8 mouse cellular contexts compared by ENCODE assay signal in the genomic region with DNA sequence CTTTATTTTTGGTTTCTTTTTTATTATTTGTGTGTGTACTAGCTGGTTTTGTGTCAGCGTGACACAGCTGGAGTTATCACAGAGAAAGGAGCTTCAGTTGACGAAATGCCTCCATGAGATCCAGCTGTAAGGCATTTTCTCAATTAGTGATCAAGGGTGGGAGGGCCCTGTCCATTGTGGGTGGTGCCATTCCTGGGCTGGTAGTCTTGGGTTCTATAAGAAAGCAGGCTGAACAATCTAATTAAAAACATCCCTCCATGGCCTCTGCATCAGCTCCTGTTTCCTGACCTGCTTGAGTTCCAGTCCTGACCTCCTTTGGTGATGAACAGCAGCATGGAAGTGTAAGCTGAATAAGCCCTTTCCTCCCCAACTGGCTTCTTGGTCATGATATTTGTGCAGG. TPM values are rescaled to one million over a fixed set of nuclear protein-coding genes. Genes with fewer than 3 reads are reported as not detected.
A peak's percentile ranks its signal among the peaks of the same experiment; 100 is the strongest.
DNase-seq lines count a peak whose midpoint lies in the region; ATAC-seq and TF ChIP-seq lines count a peak whose summit lies in the region.
"Not testable (repeated sequence)": the region's sequence is repeated elsewhere in the genome, so short reads cannot be mapped to it uniquely, and the experiment has no call there.

No protein-coding gene starts in this region.

- H3K9ac ChIP-seq in CH12.LX (ENCODE audit: insufficient read depth, low read depth) = peak overlapping the region; percentile 61; the same call in 1 of the 2 replicates
- not testable (repeated sequence) for H3K9ac ChIP-seq in embryonic facial prominence, embryonic 15.5 days; forebrain, embryonic 16.5 days (replicated peaks; ENCODE audit: low read depth, low read length); heart, adult 2 months (ENCODE audit: low read depth, low read length)

- dilution Hi-C loops in CH12.LX (cut with MboI; ENCODE audit: extremely low pct_ligation_motif_present, extremely low pct_unique_long_range_greater_than_20kb, low sequenced_read_pairs) = not testable (repeated sequence)

- 26% methylated on average over 2 of the region's 2 CpGs for WGBS in embryonic facial prominence, embryonic 10.5 days
- 16% methylated on average over 2 of the region's 2 CpGs for WGBS in embryonic facial prominence, embryonic 15.5 days
- 62% methylated on average over 2 of the region's 2 CpGs for WGBS in forebrain, embryonic 16.5 days
- 80% methylated on average over 2 of the region's 2 CpGs for WGBS in heart, adult 2 months

- peak overlapping the region; percentile 95 for H3K27ac ChIP-seq in CH12.LX (ENCODE audit: insufficient read depth, low read depth)
- peak overlapping the region; percentile 68 for H3K27ac ChIP-seq in cortical plate, adult 2 months (ENCODE audit: insufficient read depth, low read length)
- H3K27ac ChIP-seq in embryonic facial prominence, embryonic 10.5 days (replicated peaks) = not testable (repeated sequence)
- peak overlapping the region; percentile 58; the same call in 1 of the 2 replicates for H3K27ac ChIP-seq in embryonic facial prominence, embryonic 15.5 days (replicated peaks)
- H3K27ac ChIP-seq in forebrain, embryonic 16.5 days (ENCODE audit: low read length) = peak overlapping the region; percentile 37
- peak overlapping the region; percentile 38; the same call in 1 of the 2 replicates for H3K27ac ChIP-seq in heart, adult 2 months
- peak overlapping the region; percentile 90 for H3K27ac ChIP-seq in layer of hippocampus, adult 2 months

- DNase-seq in CH12.LX (ENCODE audit: extremely low read depth); heart, adult 2 months; layer of hippocampus, adult 2 months (ENCODE audit: low spot score in 2 of 2): not testable (repeated sequence)
- DNase-seq in embryonic facial prominence, embryonic 10.5 days (ENCODE audit: low spot score) = peak; percentile 65

- peak overlapping the region; percentile 85; the same call in 1 of the 2 replicates for H3K4me2 ChIP-seq in CH12.LX (ENCODE audit: insufficient read depth, low read depth, poor library complexity, severe bottlenecking)
- H3K4me2 ChIP-seq in embryonic facial prominence, embryonic 15.5 days (replicated peaks); forebrain, embryonic 16.5 days (ENCODE audit: low read length): not testable (repeated sequence)

- peaks cover 16 to 53% of the 10 kb centered on the region in 2 experiments for H3K36me3 ChIP-seq in CH12.LX (replicated peaks in 1 of 2; ENCODE audit: control insufficient read depth in 1 of 2, insufficient read depth in 1 of 2, low read length in 1 of 2)
- peaks cover 77% of the 10 kb centered on the region for H3K36me3 ChIP-seq in embryonic facial prominence, embryonic 10.5 days (replicated peaks)
- H3K36me3 ChIP-seq in embryonic facial prominence, embryonic 15.5 days = peaks cover 26% of the 10 kb centered on the region
- H3K36me3 ChIP-seq in forebrain, embryonic 16.5 days (ENCODE audit: control insufficient read depth, insufficient read depth); heart, adult 2 months (ENCODE audit: control insufficient read depth, insufficient read depth, low read length): not testable (repeated sequence)
- H3K36me3 ChIP-seq in megakaryocyte, embryonic 14.5 days (replicated peaks; ENCODE audit: low read length) = peaks cover 46% of the 10 kb centered on the region

- H3K79me2 ChIP-seq in CH12.LX (replicated peaks; ENCODE audit: control insufficient read depth, extremely low read depth, insufficient read depth, poor library complexity, severe bottlenecking); heart, adult 2 months (replicated peaks; ENCODE audit: control insufficient read depth, insufficient read depth, low read length): not testable (repeated sequence)

- TF ChIP-seq RAD21 in CH12.LX (IDR thresholded peaks at IDR 0.05; ENCODE audit: low read depth, low read length) = not testable (repeated sequence)

- not testable (repeated sequence) for H3K4me3 ChIP-seq in CH12.LX (replicated peaks in 1 of 3; ENCODE audit: low read depth in 2 of 3, low read length in 2 of 3, poor library complexity in 1 of 3); cortical plate, adult 2 months (ENCODE audit: insufficient read depth, low read length); embryonic facial prominence, embryonic 10.5 days; embryonic facial prominence, embryonic 15.5 days (replicated peaks); forebrain, embryonic 16.5 days (replicated peaks; ENCODE audit: low read length); heart, adult 2 months; layer of hippocampus, adult 2 months
- H3K4me3 ChIP-seq in megakaryocyte, embryonic 14.5 days (replicated peaks) = peak overlapping the region; percentile 72

- TF ChIP-seq EP300 in CH12.LX (IDR thresholded peaks at IDR 0.05; ENCODE audit: low read length); heart, adult 2 months (IDR thresholded peaks at IDR 0.05; ENCODE audit: insufficient read depth, low read depth, low read length): not testable (repeated sequence)

- not testable (repeated sequence) for H3K9me3 ChIP-seq in CH12.LX (replicated peaks; ENCODE audit: low read length); embryonic facial prominence, embryonic 10.5 days; embryonic facial prominence, embryonic 15.5 days (replicated peaks); forebrain, embryonic 16.5 days (ENCODE audit: control insufficient read depth, low read length); megakaryocyte, embryonic 14.5 days

- in situ Hi-C loops in CH12.LX (cut with MboI; ENCODE audit: low pct_ligation_motif_present, low pct_unique_long_range_greater_than_20kb, low sequenced_read_pairs) = not testable (repeated sequence)

- intact Hi-C loops in heart, adult 2 months (cut with DNase I) = not testable (repeated sequence)

- TF ChIP-seq POLR2A in CH12.LX (IDR thresholded peaks at IDR 0.05; ENCODE audit: low read depth, low read length); cortical plate, adult 2 months (IDR thresholded peaks at IDR 0.05; ENCODE audit: extremely low read depth, insufficient read depth, low read length); heart, adult 2 months (IDR thresholded peaks at IDR 0.05; ENCODE audit: insufficient read depth, low read depth, low read length): not testable (repeated sequence)

- peaks cover 13 to 34% of the 10 kb centered on the region in 2 experiments for H3K4me1 ChIP-seq in CH12.LX (ENCODE audit: control insufficient read depth in 1 of 2, insufficient read depth in 2 of 2)
- H3K4me1 ChIP-seq in cortical plate, adult 2 months (ENCODE audit: control insufficient read depth, insufficient read depth, low read length); forebrain, embryonic 16.5 days (replicated peaks; ENCODE audit: control insufficient read depth, insufficient read depth, low read length); heart, adult 2 months (ENCODE audit: control insufficient read depth, insufficient read depth, low read length): not testable (repeated sequence)
- peaks cover 25% of the 10 kb centered on the region for H3K4me1 ChIP-seq in embryonic facial prominence, embryonic 10.5 days
- peaks cover 16% of the 10 kb centered on the region for H3K4me1 ChIP-seq in embryonic facial prominence, embryonic 15.5 days
- H3K4me1 ChIP-seq in megakaryocyte, embryonic 14.5 days = peaks cover 77% of the 10 kb centered on the region

- TF ChIP-seq CTCF in CH12.LX (conservative IDR thresholded peaks at IDR 0.05 in 1 of 2, IDR thresholded peaks at IDR 0.05 in 1 of 2; ENCODE audit: low read depth in 2 of 2, low read length in 2 of 2); cortical plate, adult 2 months (IDR thresholded peaks at IDR 0.05; ENCODE audit: extremely low read depth, insufficient read depth, low read length); heart, adult 2 months (IDR thresholded peaks at IDR 0.05); layer of hippocampus, adult 2 months (conservative IDR thresholded peaks at IDR 0.05): not testable (repeated sequence)

- ATAC-seq in embryonic facial prominence, embryonic 15.5 days (ENCODE audit: insufficient number of reproducible peaks, low FRiP score, low TSS enrichment, low read depth); forebrain, embryonic 16.5 days: not testable (repeated sequence)

- not testable (repeated sequence) for H3K27me3 ChIP-seq in CH12.LX (replicated peaks); embryonic facial prominence, embryonic 10.5 days (replicated peaks; ENCODE audit: low read depth, poor library complexity, severe bottlenecking); embryonic facial prominence, embryonic 15.5 days; forebrain, embryonic 16.5 days (replicated peaks; ENCODE audit: control insufficient read depth, insufficient read depth, low read length); heart, adult 2 months (ENCODE audit: control insufficient read depth, insufficient read depth, low read length); megakaryocyte, embryonic 14.5 days (replicated peaks)

RNA-seq across cellular contexts. Expression of a gene that starts 37.8 kb away (rescaled TPM):
- total RNA-seq in CH12.LX (2012; rRNA removed) = 15.2 and 17.6 TPM in 2 replicates
- 11.7 and 14.4 TPM in 2 replicates for total RNA-seq in CH12.LX (2014; rRNA removed)
- 13.3 and 18.4 TPM in 2 replicates for polyA plus RNA-seq in CH12.LX (2012; ENCODE audit: insufficient read length, low read depth)
- 29.2 and 30.5 TPM in 2 replicates for polyA plus RNA-seq in cortical plate, adult 2 months (2012; rRNA removed)
- polyA plus RNA-seq in embryonic facial prominence, embryonic 10.5 days (2016; fragmentation: Nextera tagmentation; extraction: Ambion mirVana) = 70.3 and 74.5 TPM in 2 replicates
- 72.1 and 85.8 TPM in 2 replicates for polyA plus RNA-seq in embryonic facial prominence, embryonic 15.5 days (2015; fragmentation: Nextera tagmentation; extraction: Ambion mirVana)
- polyA plus RNA-seq in forebrain, embryonic 16.5 days (2015; fragmentation: Nextera tagmentation; extraction: Ambion mirVana) = 148 and 181 TPM in 2 replicates
- total RNA-seq in heart, adult 2 months (2021) = 10 to 100 TPM; 15.6 to 20.0 TPM
- 7.1 and 8.9 TPM in 2 replicates for polyA plus RNA-seq in heart, adult 2 months (2012; rRNA removed)
- total RNA-seq in layer of hippocampus, adult 2 months (2021) = 100 to 1,000 TPM; 106 to 116 TPM
- polyA plus RNA-seq in megakaryocyte, embryonic 14.5 days (2012; ENCODE audit: insufficient read depth, low replicate concordance) = 31.7 and 56.9 TPM in 2 replicates

RNA-seq across cellular contexts. Expression of a gene that starts 54.0 kb away (rescaled TPM):
- total RNA-seq in CH12.LX (2012; rRNA removed) (212 and 232 TPM in 2 replicates), CH12.LX (2014; rRNA removed) (417 and 491 TPM in 2 replicates)
- 376 and 400 TPM in 2 replicates for polyA plus RNA-seq in CH12.LX (2012; ENCODE audit: insufficient read length, low read depth)
- polyA plus RNA-seq in cortical plate, adult 2 months (2012; rRNA removed) = 131 and 146 TPM in 2 replicates
- 557 and 577 TPM in 2 replicates for polyA plus RNA-seq in embryonic facial prominence, embryonic 10.5 days (2016; fragmentation: Nextera tagmentation; extraction: Ambion mirVana)
- polyA plus RNA-seq in embryonic facial prominence, embryonic 15.5 days (2015; fragmentation: Nextera tagmentation; extraction: Ambion mirVana) = 643 and 665 TPM in 2 replicates
- polyA plus RNA-seq in forebrain, embryonic 16.5 days (2015; fragmentation: Nextera tagmentation; extraction: Ambion mirVana) = 494 and 529 TPM in 2 replicates
- total RNA-seq in heart, adult 2 months (2021) = 100 to 1,000 TPM; 124 to 143 TPM
- polyA plus RNA-seq in heart, adult 2 months (2012; rRNA removed) = 25.8 and 45.2 TPM in 2 replicates
- total RNA-seq in layer of hippocampus, adult 2 months (2021) = 100 to 1,000 TPM; 346 to 390 TPM
- polyA plus RNA-seq in megakaryocyte, embryonic 14.5 days (2012; ENCODE audit: insufficient read depth, low replicate concordance) = 68.5 and 230 TPM in 2 replicates
